Mouse (Mus musculus): ENCODE measurements around the gene Abhd6.

GRCm38 (mm10) chr14:8062537-8063301, 60.0 kb downstream of the Abhd6 start:
- no peak for TF ChIP-seq CTCF (IDR thresholded peaks at IDR 0.05; ENCODE audit: low read depth)
- TF ChIP-seq EP300 (optimal IDR thresholded peaks at IDR 0.05), result no peak
